Mouse (Mus musculus): Measurements from ENCODE around the gene Pla2g3. TPM values are rescaled to one million over a fixed set of nuclear protein-coding genes. Genes with fewer than 3 reads are reported as not detected.

Pla2g3 gene
- total RNA-seq, 1 experiment, result not detected

GRCm38 (mm10) chr11:3444875-3445274 is 43.2 kb upstream of the Pla2g3 start:
- no peak for DNase-seq (ENCODE audit: low read depth, low spot score)
- no peaks in the 10 kb centered on the region for H3K4me1 ChIP-seq (ENCODE audit: control insufficient read depth in 2 of 2, insufficient read depth in 2 of 2, low read length in 2 of 2, poor library complexity in 1 of 2)
- no peak overlapping the region for H3K27ac ChIP-seq (ENCODE audit: insufficient read depth, low read depth, low read length, poor library complexity, severe bottlenecking)
- TF ChIP-seq CHD2 (IDR thresholded peaks at IDR 0.05; ENCODE audit: low read depth, low read length), result no peak
- no peak for TF ChIP-seq ZNF384 (IDR thresholded peaks at IDR 0.05; ENCODE audit: low read depth, low read length)
- no peak for TF ChIP-seq HCFC1 (IDR thresholded peaks at IDR 0.05; ENCODE audit: borderline replicate concordance, insufficient read depth, low read length)
- no peak for TF ChIP-seq MAFK (IDR thresholded peaks at IDR 0.05; ENCODE audit: insufficient read depth, low read depth, low read length)
- TF ChIP-seq ZC3H11A (IDR thresholded peaks at IDR 0.05; ENCODE audit: borderline replicate concordance, low read depth, low read length), result no peak
- H3K4me3 ChIP-seq (ENCODE audit: insufficient read depth in 1 of 2, low read depth in 1 of 2, low read length in 2 of 2, poor library complexity in 1 of 2, severe bottlenecking in 1 of 2), result no peak overlapping the region
- H3K9me3 ChIP-seq (ENCODE audit: control insufficient read depth, insufficient read depth, low read depth, low read length), result no peaks in the 10 kb centered on the region
- in situ Hi-C loops (cut with MboI; ENCODE audit: low sequenced_read_pairs in 2 of 2, unreplicated experiment in 2 of 2), result no loop called here
- no peak overlapping the region for H3K9ac ChIP-seq (ENCODE audit: insufficient read depth, low read depth, low read length, poor library complexity, severe bottlenecking)
- H3K36me3 ChIP-seq (ENCODE audit: control insufficient read depth, insufficient read depth, low read length, poor library complexity, severe bottlenecking), result no peaks in the 10 kb centered on the region

- H3K4me3 ChIP-seq (ENCODE audit: insufficient read depth in 1 of 2, low read depth in 1 of 2, low read length in 2 of 2, poor library complexity in 1 of 2, severe bottlenecking in 1 of 2), result peak overlapping the region; percentile 74 to 81
These were observed 36.4 kb upstream of the Pla2g3 start for GRCm38 (mm10) chr11:3451701-3452163.

DNA sequence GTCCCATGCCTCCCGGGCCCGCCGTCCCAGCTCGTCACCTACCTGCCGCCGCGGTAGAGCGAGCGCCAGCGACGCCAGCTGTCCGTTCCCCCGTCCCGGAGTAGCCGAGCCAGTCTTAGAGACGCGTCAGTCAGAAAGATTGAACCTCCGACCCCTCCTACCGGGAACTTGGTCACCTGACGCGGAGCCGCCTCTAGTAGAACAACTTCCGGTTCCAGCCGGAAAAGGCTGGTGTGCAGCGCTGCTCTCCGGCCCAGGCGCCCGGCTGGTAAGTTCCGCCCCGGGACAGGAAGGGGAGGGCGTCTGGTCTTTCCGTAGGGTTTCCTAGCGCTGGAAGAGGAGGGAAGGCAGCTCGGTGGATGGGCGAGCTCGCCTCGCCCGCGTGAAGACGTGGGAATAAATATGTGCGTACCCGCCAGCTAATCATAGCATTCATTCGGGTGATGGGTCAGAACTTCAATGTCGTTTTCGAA is 35.9 kb upstream of the Pla2g3 start, which contains the start of gene Rnf185:
Gene Rnf185 (minus strand): TSS at position 197 of the 473 bp plus-strand sequence.
- peaks cover 0 to 5% of the 10 kb centered on the region in 2 experiments; a peak in 2 of 4 replicates for H3K4me1 ChIP-seq (ENCODE audit: control insufficient read depth in 2 of 2, insufficient read depth in 2 of 2, low read length in 2 of 2, poor library complexity in 1 of 2)
- DNase-seq (ENCODE audit: low read depth, low spot score), result peak; percentile 94
- peak within 1 kb of the TSS; percentile 50 for H3K27ac ChIP-seq (ENCODE audit: insufficient read depth, low read depth, low read length, poor library complexity, severe bottlenecking)
- TF ChIP-seq HCFC1 (IDR thresholded peaks at IDR 0.05; ENCODE audit: borderline replicate concordance, insufficient read depth, low read length) (peak; percentile 79; the same call in 1 of the 2 replicates), ZC3H11A (IDR thresholded peaks at IDR 0.05; ENCODE audit: borderline replicate concordance, low read depth, low read length) (no peak)
- in situ Hi-C loops (cut with MboI; ENCODE audit: low sequenced_read_pairs in 2 of 2, unreplicated experiment in 2 of 2), result no loop called here
- H3K4me3 ChIP-seq (ENCODE audit: insufficient read depth in 1 of 2, low read depth in 1 of 2, low read length in 2 of 2, poor library complexity in 1 of 2, severe bottlenecking in 1 of 2), result peak within 1 kb of the TSS; percentile 74 to 81
- H3K9ac ChIP-seq (ENCODE audit: insufficient read depth, low read depth, low read length, poor library complexity, severe bottlenecking), result peak within 1 kb of the TSS; percentile 80
- no peaks in the 10 kb centered on the region for H3K36me3 ChIP-seq (ENCODE audit: control insufficient read depth, insufficient read depth, low read length, poor library complexity, severe bottlenecking)
- no peaks in the 10 kb centered on the region for H3K9me3 ChIP-seq (ENCODE audit: control insufficient read depth, insufficient read depth, low read depth, low read length)

More at GRCm38 (mm10) chr11:3451701-3452163, 36.4 kb upstream of the Pla2g3 start:
- DNase-seq (ENCODE audit: low read depth, low spot score), result no peak
- TF ChIP-seq ZC3H11A (IDR thresholded peaks at IDR 0.05; ENCODE audit: borderline replicate concordance, low read depth, low read length) (no peak), HCFC1 (IDR thresholded peaks at IDR 0.05; ENCODE audit: borderline replicate concordance, insufficient read depth, low read length) (no peak), CHD2 (IDR thresholded peaks at IDR 0.05; ENCODE audit: low read depth, low read length) (no peak), ZNF384 (IDR thresholded peaks at IDR 0.05; ENCODE audit: low read depth, low read length) (no peak), MAFK (IDR thresholded peaks at IDR 0.05; ENCODE audit: insufficient read depth, low read depth, low read length) (no peak)
- in situ Hi-C loops (cut with MboI; ENCODE audit: low sequenced_read_pairs in 2 of 2, unreplicated experiment in 2 of 2), result no loop called here
- H3K9ac ChIP-seq (ENCODE audit: insufficient read depth, low read depth, low read length, poor library complexity, severe bottlenecking), result peak overlapping the region; percentile 74
- H3K4me1 ChIP-seq (ENCODE audit: control insufficient read depth in 2 of 2, insufficient read depth in 2 of 2, low read length in 2 of 2, poor library complexity in 1 of 2), result peaks cover 0 to 4% of the 10 kb centered on the region in 2 experiments; a peak in 2 of 4 replicates
- H3K36me3 ChIP-seq (ENCODE audit: control insufficient read depth, insufficient read depth, low read length, poor library complexity, severe bottlenecking), result no peaks in the 10 kb centered on the region
- H3K27ac ChIP-seq (ENCODE audit: insufficient read depth, low read depth, low read length, poor library complexity, severe bottlenecking), result peak overlapping the region; percentile 50
- H3K9me3 ChIP-seq (ENCODE audit: control insufficient read depth, insufficient read depth, low read depth, low read length), result no peaks in the 10 kb centered on the region

- Histone ChIP-seq H3K27ac (ENCODE audit: insufficient read depth, low read depth, low read length, poor library complexity, severe bottlenecking) (peak overlapping the region; percentile 45; the same call in 1 of the 2 replicates), H3K9ac (ENCODE audit: insufficient read depth, low read depth, low read length, poor library complexity, severe bottlenecking) (peak overlapping the region; percentile 80; the same call in 1 of the 2 replicates), H3K4me1 (ENCODE audit: control insufficient read depth in 2 of 2, insufficient read depth in 2 of 2, low read length in 2 of 2, poor library complexity in 1 of 2) (peaks cover 0 to 5% of the 10 kb centered on the region in 2 experiments; a peak in 2 of 4 replicates), H3K36me3 (ENCODE audit: control insufficient read depth, insufficient read depth, low read length, poor library complexity, severe bottlenecking) (no peaks in the 10 kb centered on the region), H3K4me3 (ENCODE audit: insufficient read depth in 1 of 2, low read depth in 1 of 2, low read length in 2 of 2, poor library complexity in 1 of 2, severe bottlenecking in 1 of 2) (peak overlapping the region; percentile 74 to 81), H3K9me3 (ENCODE audit: control insufficient read depth, insufficient read depth, low read depth, low read length) (no peaks in the 10 kb centered on the region)
- no peak for TF ChIP-seq CHD2 (IDR thresholded peaks at IDR 0.05; ENCODE audit: low read depth, low read length)
- in situ Hi-C loops (cut with MboI; ENCODE audit: low sequenced_read_pairs in 2 of 2, unreplicated experiment in 2 of 2), result no loop called here
- DNase-seq (ENCODE audit: low read depth, low spot score), result peak; percentile 58
These were observed 35.3 kb upstream of the Pla2g3 start for GRCm38 (mm10) chr11:3452769-3453168.

GRCm38 (mm10) chr11:3453467-3453866 is 34.6 kb upstream of the Pla2g3 start:
- H3K9ac ChIP-seq (ENCODE audit: insufficient read depth, low read depth, low read length, poor library complexity, severe bottlenecking), result no peak overlapping the region
- no peaks in the 10 kb centered on the region for H3K9me3 ChIP-seq (ENCODE audit: control insufficient read depth, insufficient read depth, low read depth, low read length)
- TF ChIP-seq MAFK (IDR thresholded peaks at IDR 0.05; ENCODE audit: insufficient read depth, low read depth, low read length) (no peak), HCFC1 (IDR thresholded peaks at IDR 0.05; ENCODE audit: borderline replicate concordance, insufficient read depth, low read length) (no peak), ZNF384 (IDR thresholded peaks at IDR 0.05; ENCODE audit: low read depth, low read length) (no peak), CHD2 (IDR thresholded peaks at IDR 0.05; ENCODE audit: low read depth, low read length) (no peak), ZC3H11A (IDR thresholded peaks at IDR 0.05; ENCODE audit: borderline replicate concordance, low read depth, low read length) (no peak)
- in situ Hi-C loops (cut with MboI; ENCODE audit: low sequenced_read_pairs in 2 of 2, unreplicated experiment in 2 of 2), result no loop called here
- H3K36me3 ChIP-seq (ENCODE audit: control insufficient read depth, insufficient read depth, low read length, poor library complexity, severe bottlenecking), result no peaks in the 10 kb centered on the region
- DNase-seq (ENCODE audit: low read depth, low spot score), result no peak
- H3K4me3 ChIP-seq (ENCODE audit: insufficient read depth in 1 of 2, low read depth in 1 of 2, low read length in 2 of 2, poor library complexity in 1 of 2, severe bottlenecking in 1 of 2), result peak overlapping the region in 1 of 2 experiments; percentile 26; a peak in 1 of 4 replicates
- no peak overlapping the region for H3K27ac ChIP-seq (ENCODE audit: insufficient read depth, low read depth, low read length, poor library complexity, severe bottlenecking)
- peaks cover 0 to 5% of the 10 kb centered on the region in 2 experiments; a peak in 2 of 4 replicates for H3K4me1 ChIP-seq (ENCODE audit: control insufficient read depth in 2 of 2, insufficient read depth in 2 of 2, low read length in 2 of 2, poor library complexity in 1 of 2)

Data from ES-E14 (cell line).